Mouse (Mus musculus): ENCODE measurements at regions not wholly inside any gene's neighbourhood (a gene's known extent, or its start where the extent isn't known, plus 50 kb on each side); places are given as distances from the start of the nearest gene placed in this dataset.

GRCm38 (mm10) chr14:24924561-24924960, 437.6 kb downstream of the Rps24 start:
- no peak overlapping the region for H3K4me3 ChIP-seq (ENCODE audit: low read depth, low read length)
- no peak overlapping the region for H3K27ac ChIP-seq (ENCODE audit: low read depth, low read length)
- DNase-seq (ENCODE audit: low spot score) (no peak), ATAC-seq (replicated peaks; ENCODE audit: low FRiP score) (no peak)
- H3K27me3 ChIP-seq (replicated peaks; ENCODE audit: control insufficient read depth, insufficient read depth, low read length): no peaks in the 10 kb centered on the region; the same call in 1 of the 2 replicates
- H3K4me1 ChIP-seq (replicated peaks; ENCODE audit: control insufficient read depth, insufficient read depth, low read length): no peaks in the 10 kb centered on the region
- no peak overlapping the region for H3K4me2 ChIP-seq
- WGBS: 76% methylated on average over 3 of the region's 3 CpGs
- no peak overlapping the region for H3K9ac ChIP-seq (ENCODE audit: low read depth, low read length)
- no peaks in the 10 kb centered on the region for H3K9me3 ChIP-seq (ENCODE audit: control insufficient read depth, low read length)
- H3K36me3 ChIP-seq (ENCODE audit: control insufficient read depth, insufficient read depth, low read length): no peaks in the 10 kb centered on the region

GRCm38 (mm10) chr14:24926086-24927048, 439.4 kb downstream of the Rps24 start:
- DNase-seq (ENCODE audit: low spot score): no peak
- no peak overlapping the region for H3K27ac ChIP-seq (ENCODE audit: low read depth, low read length)
- H3K9ac ChIP-seq (ENCODE audit: low read depth, low read length): no peak overlapping the region
- no peaks in the 10 kb centered on the region; the same call in 1 of the 2 replicates for H3K27me3 ChIP-seq (replicated peaks; ENCODE audit: control insufficient read depth, insufficient read depth, low read length)
- no peaks in the 10 kb centered on the region for H3K9me3 ChIP-seq (ENCODE audit: control insufficient read depth, low read length)
- H3K4me3 ChIP-seq (ENCODE audit: low read depth, low read length): no peak overlapping the region
- no peak for ATAC-seq (replicated peaks; ENCODE audit: low FRiP score)
- 61% methylated on average over 11 of the region's 11 CpGs for WGBS
- H3K4me1 ChIP-seq (replicated peaks; ENCODE audit: control insufficient read depth, insufficient read depth, low read length): no peaks in the 10 kb centered on the region
- no peaks in the 10 kb centered on the region for H3K36me3 ChIP-seq (ENCODE audit: control insufficient read depth, insufficient read depth, low read length)
- H3K4me2 ChIP-seq: no peak overlapping the region

- Histone ChIP-seq H3K4me2 (no peak overlapping the region), H3K27me3 (replicated peaks; ENCODE audit: control insufficient read depth, insufficient read depth, low read length) (no peaks in the 10 kb centered on the region), H3K36me3 (ENCODE audit: control insufficient read depth, insufficient read depth, low read length) (no peaks in the 10 kb centered on the region), H3K9me3 (ENCODE audit: control insufficient read depth, low read length) (no peaks in the 10 kb centered on the region), H3K4me1 (replicated peaks; ENCODE audit: control insufficient read depth, insufficient read depth, low read length) (no peaks in the 10 kb centered on the region), H3K27ac (ENCODE audit: low read depth, low read length) (no peak overlapping the region), H3K9ac (ENCODE audit: low read depth, low read length) (no peak overlapping the region), H3K4me3 (ENCODE audit: low read depth, low read length) (no peak overlapping the region)
- 56% methylated on average over 3 of the region's 3 CpGs for WGBS
- DNase-seq (ENCODE audit: low spot score): no peak
- no peak for ATAC-seq (replicated peaks; ENCODE audit: low FRiP score)
These were observed 441.8 kb downstream of the Rps24 start for GRCm38 (mm10) chr14:24928726-24929125.

- WGBS: 49% methylated on average over 7 of the region's 7 CpGs
- no peak for ATAC-seq (replicated peaks; ENCODE audit: low FRiP score)
- H3K27ac ChIP-seq (ENCODE audit: low read depth, low read length): no peak overlapping the region
- H3K36me3 ChIP-seq (ENCODE audit: control insufficient read depth, insufficient read depth, low read length): no peaks in the 10 kb centered on the region
- H3K9ac ChIP-seq (ENCODE audit: low read depth, low read length): no peak overlapping the region
- DNase-seq (ENCODE audit: low spot score): no peak
- no peak overlapping the region for H3K4me2 ChIP-seq
- no peak overlapping the region for H3K4me3 ChIP-seq (ENCODE audit: low read depth, low read length)
- no peaks in the 10 kb centered on the region for H3K9me3 ChIP-seq (ENCODE audit: control insufficient read depth, low read length)
- no peaks in the 10 kb centered on the region for H3K4me1 ChIP-seq (replicated peaks; ENCODE audit: control insufficient read depth, insufficient read depth, low read length)
- H3K27me3 ChIP-seq (replicated peaks; ENCODE audit: control insufficient read depth, insufficient read depth, low read length): no peaks in the 10 kb centered on the region
These were observed 443.3 kb downstream of the Rps24 start for GRCm38 (mm10) chr14:24930251-24930650.

GRCm38 (mm10) chr14:24937876-24938275, 451.0 kb downstream of the Rps24 start:
- Histone ChIP-seq H3K27ac (ENCODE audit: low read depth, low read length) (no peak overlapping the region), H3K36me3 (ENCODE audit: control insufficient read depth, insufficient read depth, low read length) (no peaks in the 10 kb centered on the region), H3K9me3 (ENCODE audit: control insufficient read depth, low read length) (no peaks in the 10 kb centered on the region), H3K4me1 (replicated peaks; ENCODE audit: control insufficient read depth, insufficient read depth, low read length) (no peaks in the 10 kb centered on the region), H3K27me3 (replicated peaks; ENCODE audit: control insufficient read depth, insufficient read depth, low read length) (no peaks in the 10 kb centered on the region), H3K9ac (ENCODE audit: low read depth, low read length) (no peak overlapping the region), H3K4me2 (no peak overlapping the region), H3K4me3 (ENCODE audit: low read depth, low read length) (no peak overlapping the region)
- 76% methylated on average over 2 of the region's 2 CpGs for WGBS
- no peak for ATAC-seq (replicated peaks; ENCODE audit: low FRiP score)
- DNase-seq (ENCODE audit: low spot score): no peak

GRCm38 (mm10) chr14:24939068-24939467, 452.1 kb downstream of the Rps24 start:
- Histone ChIP-seq H3K27ac (ENCODE audit: low read depth, low read length) (no peak overlapping the region), H3K27me3 (replicated peaks; ENCODE audit: control insufficient read depth, insufficient read depth, low read length) (no peaks in the 10 kb centered on the region), H3K4me2 (no peak overlapping the region), H3K9ac (ENCODE audit: low read depth, low read length) (no peak overlapping the region), H3K9me3 (ENCODE audit: control insufficient read depth, low read length) (no peaks in the 10 kb centered on the region), H3K4me3 (ENCODE audit: low read depth, low read length) (no peak overlapping the region), H3K36me3 (ENCODE audit: control insufficient read depth, insufficient read depth, low read length) (no peaks in the 10 kb centered on the region), H3K4me1 (replicated peaks; ENCODE audit: control insufficient read depth, insufficient read depth, low read length) (no peaks in the 10 kb centered on the region)
- ATAC-seq (replicated peaks; ENCODE audit: low FRiP score): no peak
- 69% methylated on average over 4 of the region's 4 CpGs for WGBS
- DNase-seq (ENCODE audit: low spot score): no peak

- Histone ChIP-seq H3K4me3 (ENCODE audit: low read depth, low read length) (no peak overlapping the region), H3K27me3 (replicated peaks; ENCODE audit: control insufficient read depth, insufficient read depth, low read length) (no peaks in the 10 kb centered on the region), H3K9me3 (ENCODE audit: control insufficient read depth, low read length) (no peaks in the 10 kb centered on the region), H3K4me2 (no peak overlapping the region), H3K4me1 (replicated peaks; ENCODE audit: control insufficient read depth, insufficient read depth, low read length) (no peaks in the 10 kb centered on the region), H3K36me3 (ENCODE audit: control insufficient read depth, insufficient read depth, low read length) (no peaks in the 10 kb centered on the region), H3K27ac (ENCODE audit: low read depth, low read length) (no peak overlapping the region), H3K9ac (ENCODE audit: low read depth, low read length) (no peak overlapping the region)
- DNase-seq (ENCODE audit: low spot score) (no peak), ATAC-seq (replicated peaks; ENCODE audit: low FRiP score) (no peak)
- 73% methylated on average over 9 of the region's 9 CpGs for WGBS
These were observed 452.7 kb downstream of the Rps24 start for GRCm38 (mm10) chr14:24939476-24940200.

- H3K36me3 ChIP-seq (ENCODE audit: control insufficient read depth, insufficient read depth, low read length): no peaks in the 10 kb centered on the region
- H3K9me3 ChIP-seq (ENCODE audit: control insufficient read depth, low read length): no peaks in the 10 kb centered on the region
- no peak overlapping the region for H3K4me3 ChIP-seq (ENCODE audit: low read depth, low read length)
- no peak for ATAC-seq (replicated peaks; ENCODE audit: low FRiP score)
- WGBS: 36% methylated on average over 2 of the region's 2 CpGs
- H3K4me1 ChIP-seq (replicated peaks; ENCODE audit: control insufficient read depth, insufficient read depth, low read length): no peaks in the 10 kb centered on the region
- no peak overlapping the region for H3K4me2 ChIP-seq
- H3K27ac ChIP-seq (ENCODE audit: low read depth, low read length): no peak overlapping the region
- H3K27me3 ChIP-seq (replicated peaks; ENCODE audit: control insufficient read depth, insufficient read depth, low read length): no peaks in the 10 kb centered on the region
- no peak overlapping the region for H3K9ac ChIP-seq (ENCODE audit: low read depth, low read length)
- DNase-seq (ENCODE audit: low spot score): no peak
These were observed 458.8 kb downstream of the Rps24 start for GRCm38 (mm10) chr14:24945716-24946115.

All from liver, embryonic 11.5 days (tissue).